Mouse (Mus musculus) erythroblast, embryonic 14.5 days (primary cell): ENCODE data around the gene Tenm2.

Experiments used
- GATA1 ChIP-seq: IDR thresholded peaks from 2 replicates; pipeline ENCODE4 v1.6.1; 2012; ENCODE audit warnings: low read length, inconsistent platforms, mixed read lengths
- TAL1 ChIP-seq: IDR thresholded peaks from 3 replicates; pipeline ENCODE4 v1.6.1; 2012; ENCODE audit warnings: low read length, inconsistent platforms, mixed read lengths

DNA sequence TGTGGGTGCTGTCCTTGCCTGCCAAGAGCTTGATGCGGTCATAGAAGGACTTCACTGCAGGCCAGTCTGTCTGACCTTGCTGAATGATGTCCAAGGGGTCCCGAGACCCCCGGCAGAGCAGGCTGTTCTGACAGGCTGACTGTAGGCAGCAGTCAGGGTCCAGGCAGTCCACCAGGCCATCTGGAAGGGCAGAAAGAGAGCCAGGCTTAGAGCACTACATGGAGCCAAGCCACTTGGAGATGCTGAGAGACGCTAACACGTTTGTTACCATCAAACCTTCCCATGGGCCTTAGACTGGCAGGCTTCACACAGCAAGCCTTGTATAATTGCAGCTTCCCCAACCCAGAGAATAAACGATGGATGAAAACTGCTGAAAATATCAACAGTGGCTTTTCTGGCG, 1157.4 kb downstream of the Tenm2 start:
- TF ChIP-seq GATA1 (no peak), TAL1 (no peak)
